Mouse (Mus musculus) midbrain, embryonic 11.5 days (tissue): ENCODE measurements at regions not wholly inside any gene's neighbourhood (a gene's known extent, or its start where the extent isn't known, plus 50 kb on each side); places are given as distances from the start of the nearest gene placed in this dataset.

ENCODE experiments used
- ATAC-seq: fragments of 200-750 bp; cut with Nextera tagmentation; 2 replicates; pipeline ENCODE4 v1.8.0; 2017; ENCODE audit warnings: moderate TSS enrichment, moderate library complexity; ENCODE audit not compliant: low FRiP score
- DNase-seq: peaks from one replicate; pipeline ENCODE4 v3.0.0; 2015; ENCODE audit warnings: low spot score; ENCODE audit errors: missing footprints
- H3K27ac ChIP-seq: fragments of 300-500 bp; sonication (generic); 2 replicates; pipeline ENCODE4 v1.5.1; 2014; ENCODE audit warnings: low read depth, low read length
- H3K27me3 ChIP-seq: fragments of 300-500 bp; sonication (generic); 2 replicates; pipeline ENCODE4 v1.6.1; 2014; ENCODE audit warnings: mild to moderate bottlenecking, low read length, moderate library complexity, mixed read lengths; ENCODE audit not compliant: control insufficient read depth, insufficient read depth
- H3K36me3 ChIP-seq: fragments of 300-500 bp; sonication (generic); 2 replicates; pipeline ENCODE4 v1.6.1; 2014; ENCODE audit warnings: mild to moderate bottlenecking, low read length, moderate library complexity, mixed read lengths; ENCODE audit not compliant: control insufficient read depth, insufficient read depth
- H3K4me1 ChIP-seq: fragments of 300-500 bp; sonication (generic); 2 replicates; pipeline ENCODE4 v1.6.1; 2014; ENCODE audit warnings: low read length; ENCODE audit not compliant: control insufficient read depth, insufficient read depth
- H3K4me2 ChIP-seq: fragments of 300-500 bp; sonication (generic); 2 replicates; pipeline ENCODE4 v1.6.1; 2014; ENCODE audit warnings: mild to moderate bottlenecking, moderate library complexity
- H3K4me3 ChIP-seq: fragments of 300-500 bp; sonication (generic); 2 replicates; pipeline ENCODE4 v1.5.1; 2014; ENCODE audit warnings: low read depth, low read length
- H3K9ac ChIP-seq: fragments of 300-500 bp; sonication (generic); 2 replicates; pipeline ENCODE4 v1.6.1; 2014; ENCODE audit warnings: low read length
- H3K9me3 ChIP-seq: fragments of 300-500 bp; sonication (generic); 2 replicates; pipeline ENCODE4 v1.6.1; 2016; ENCODE audit warnings: low read length; ENCODE audit not compliant: control insufficient read depth
- WGBS: fragments of 180-500 bp; shearing (Covaris S2); extraction: QIAGEN DNeasy Blood & Tissue Kit; methylation state at CpG from one replicate; pipeline ENCODE4 v1.1.7; 2014; 5-methylcytosine and 5-hydroxymethylcytosine counted together

- no peak overlapping the region for H3K4me2 ChIP-seq
- ATAC-seq (no peak), DNase-seq (no peak)
- no peaks in the 10 kb centered on the region for H3K27me3 ChIP-seq
- H3K4me3 ChIP-seq = no peak overlapping the region
- H3K9me3 ChIP-seq = no peaks in the 10 kb centered on the region
- H3K27ac ChIP-seq = no peak overlapping the region
- no peak overlapping the region for H3K9ac ChIP-seq
- no peaks in the 10 kb centered on the region for H3K36me3 ChIP-seq
- H3K4me1 ChIP-seq = no peaks in the 10 kb centered on the region
Observed at GRCm38 (mm10) chr2:78381234-78381633, 435.1 kb upstream of the Cwc22 start.

- H3K9me3 ChIP-seq = no peaks in the 10 kb centered on the region
- no peaks in the 10 kb centered on the region for H3K36me3 ChIP-seq
- WGBS = 72% methylated on average over 5 of the region's 5 CpGs
- H3K4me1 ChIP-seq = no peaks in the 10 kb centered on the region
- H3K4me2 ChIP-seq = no peak overlapping the region
- H3K27ac ChIP-seq = no peak overlapping the region
- ATAC-seq (no peak), DNase-seq (no peak)
- no peak overlapping the region for H3K9ac ChIP-seq
- no peak overlapping the region for H3K4me3 ChIP-seq
- no peaks in the 10 kb centered on the region for H3K27me3 ChIP-seq
Observed at GRCm38 (mm10) chr2:78331736-78332475, 385.7 kb upstream of the Cwc22 start.

DNA sequence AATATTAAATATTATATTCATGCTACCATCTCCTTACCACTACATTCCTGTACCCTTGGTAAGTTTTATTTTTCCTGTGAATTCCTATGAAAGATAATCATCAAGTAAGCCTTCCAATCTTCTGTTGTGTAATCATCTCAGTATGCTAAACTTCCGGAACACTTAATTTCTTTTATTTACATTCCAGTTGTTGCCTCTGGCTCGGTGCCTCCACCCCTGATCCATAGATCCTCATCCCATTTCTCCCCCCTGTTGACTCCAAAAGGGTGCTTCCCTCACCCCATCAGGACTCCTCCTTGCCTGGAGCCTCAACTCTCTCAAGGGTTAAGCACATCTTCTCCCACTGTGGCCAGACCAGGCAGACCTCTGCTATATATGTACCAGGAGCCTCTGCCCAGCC is 379.9 kb upstream of the Cwc22 start:
- no peak overlapping the region for H3K9ac ChIP-seq
- no peaks in the 10 kb centered on the region for H3K27me3 ChIP-seq
- DNase-seq (no peak), ATAC-seq (no peak)
- H3K9me3 ChIP-seq = no peaks in the 10 kb centered on the region
- H3K27ac ChIP-seq = no peak overlapping the region
- H3K4me3 ChIP-seq = no peak overlapping the region
- 87% methylated on average over 2 of the region's 2 CpGs for WGBS
- H3K4me1 ChIP-seq = no peaks in the 10 kb centered on the region
- no peak overlapping the region for H3K4me2 ChIP-seq
- H3K36me3 ChIP-seq = no peaks in the 10 kb centered on the region

DNA sequence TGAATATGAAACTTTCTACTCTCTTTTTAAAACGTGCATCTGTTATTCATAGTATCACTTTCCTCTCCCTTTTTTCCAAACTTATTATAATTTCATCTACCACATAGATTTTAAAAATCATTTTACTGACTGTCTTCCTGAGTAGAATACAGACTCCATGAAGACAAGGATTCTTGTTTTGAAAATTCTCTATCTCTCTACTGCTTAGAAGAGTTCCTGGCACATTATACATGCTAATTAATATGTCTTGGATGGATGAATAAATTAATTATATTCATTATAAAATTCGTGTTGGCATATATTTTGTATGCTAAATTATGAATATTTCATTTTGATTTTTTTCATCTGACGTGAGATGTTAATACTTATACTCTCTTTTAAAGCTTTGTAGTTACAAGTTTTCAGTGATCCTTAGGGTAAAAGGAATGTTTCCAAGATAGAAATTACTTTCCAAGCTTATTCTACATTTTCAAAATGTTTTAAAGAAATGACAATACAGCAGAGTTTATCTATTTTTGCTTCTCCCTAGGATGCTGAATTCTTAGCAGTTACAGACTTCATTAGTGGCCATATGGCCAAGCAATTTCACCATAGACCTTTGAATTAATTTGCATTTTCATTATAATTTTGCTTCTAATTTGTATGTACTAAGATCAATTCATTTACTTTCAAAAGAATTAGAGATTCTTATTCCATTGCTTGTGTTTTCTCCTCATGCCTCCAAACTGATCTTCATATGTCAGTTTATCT is 376.2 kb upstream of the Cwc22 start:
- no peak for DNase-seq
- H3K4me1 ChIP-seq = no peaks in the 10 kb centered on the region
- no peak overlapping the region for H3K4me2 ChIP-seq
- H3K36me3 ChIP-seq = no peaks in the 10 kb centered on the region
- no peaks in the 10 kb centered on the region for H3K9me3 ChIP-seq
- 69% methylated on average over 3 of the region's 3 CpGs for WGBS
- H3K4me3 ChIP-seq = no peak overlapping the region
- H3K9ac ChIP-seq = no peak overlapping the region
- no peaks in the 10 kb centered on the region for H3K27me3 ChIP-seq
- ATAC-seq = no peak
- no peak overlapping the region for H3K27ac ChIP-seq

GRCm38 (mm10) chr2:78311766-78312491 is 365.8 kb upstream of the Cwc22 start:
- H3K27ac ChIP-seq = no peak overlapping the region
- H3K27me3 ChIP-seq = no peaks in the 10 kb centered on the region
- H3K36me3 ChIP-seq = no peaks in the 10 kb centered on the region
- H3K4me3 ChIP-seq = no peak overlapping the region
- no peaks in the 10 kb centered on the region for H3K9me3 ChIP-seq
- WGBS = 83% methylated on average over 13 of the region's 13 CpGs
- H3K4me1 ChIP-seq = no peaks in the 10 kb centered on the region
- ATAC-seq = no peak
- H3K4me2 ChIP-seq = no peak overlapping the region
- H3K9ac ChIP-seq = no peak overlapping the region
- no peak for DNase-seq

DNA sequence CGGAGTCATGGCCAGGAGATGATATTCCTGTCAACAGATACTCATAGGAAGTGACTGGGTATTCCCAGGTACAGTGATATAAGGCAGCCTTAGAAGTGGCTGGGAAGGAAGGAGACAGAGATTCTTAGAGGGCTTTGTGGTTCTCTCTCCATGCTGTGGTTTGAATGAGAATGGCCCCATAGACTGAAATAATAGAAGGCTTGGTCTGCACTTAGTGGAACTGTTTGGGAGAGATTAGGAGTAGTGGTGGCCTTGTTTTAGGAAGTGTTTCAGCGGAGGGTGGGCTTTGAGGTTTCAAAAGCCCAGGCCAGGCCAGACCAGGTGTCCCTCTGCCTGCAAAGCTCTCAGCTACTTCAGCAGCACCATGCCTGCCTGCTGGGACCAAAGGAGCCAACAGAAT is 363.2 kb upstream of the Cwc22 start:
- H3K9ac ChIP-seq = no peak overlapping the region
- H3K27ac ChIP-seq = no peak overlapping the region
- H3K4me3 ChIP-seq = no peak overlapping the region
- ATAC-seq (no peak), DNase-seq (no peak)
- 50% methylated on average over 2 of the region's 2 CpGs for WGBS
- no peaks in the 10 kb centered on the region for H3K4me1 ChIP-seq
- H3K36me3 ChIP-seq = no peaks in the 10 kb centered on the region
- no peaks in the 10 kb centered on the region for H3K9me3 ChIP-seq
- H3K27me3 ChIP-seq = no peaks in the 10 kb centered on the region
- no peak overlapping the region for H3K4me2 ChIP-seq

- Histone ChIP-seq H3K9me3 (no peaks in the 10 kb centered on the region), H3K27ac (no peak overlapping the region), H3K27me3 (no peaks in the 10 kb centered on the region), H3K4me2 (no peak overlapping the region), H3K4me1 (no peaks in the 10 kb centered on the region), H3K36me3 (no peaks in the 10 kb centered on the region), H3K9ac (no peak overlapping the region), H3K4me3 (no peak overlapping the region)
- DNase-seq (no peak), ATAC-seq (no peak)
- WGBS = 84% methylated on average over 4 of the region's 4 CpGs
Observed at GRCm38 (mm10) chr2:78306897-78307296, 360.7 kb upstream of the Cwc22 start.

DNA sequence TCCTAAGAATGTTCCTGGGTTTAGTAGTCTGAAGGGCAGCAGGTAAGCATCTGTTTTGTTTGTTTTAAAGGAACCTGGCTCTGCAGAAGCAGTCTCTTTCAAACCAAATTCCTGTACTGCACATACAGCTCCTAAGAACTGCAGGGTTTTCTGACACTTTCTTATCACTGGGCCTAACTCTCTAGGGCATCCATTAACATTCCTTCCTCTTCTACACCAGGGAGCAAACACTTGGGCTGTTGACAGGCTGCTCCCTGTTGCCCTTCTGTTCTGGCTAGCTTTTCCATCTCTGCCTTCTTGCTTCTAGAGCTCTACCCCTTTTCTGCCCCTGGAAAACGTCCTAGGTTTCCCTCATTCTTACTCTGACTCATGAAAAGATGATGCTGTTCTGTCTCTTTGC is 345.5 kb upstream of the Cwc22 start:
- no peak overlapping the region for H3K4me3 ChIP-seq
- no peak overlapping the region for H3K27ac ChIP-seq
- no peak overlapping the region for H3K9ac ChIP-seq
- DNase-seq (no peak), ATAC-seq (no peak)
- H3K36me3 ChIP-seq = no peaks in the 10 kb centered on the region
- WGBS = 26% methylated on average over 1 of the region's 1 CpGs
- H3K9me3 ChIP-seq = no peaks in the 10 kb centered on the region
- no peaks in the 10 kb centered on the region for H3K4me1 ChIP-seq
- H3K4me2 ChIP-seq = no peak overlapping the region
- no peaks in the 10 kb centered on the region for H3K27me3 ChIP-seq

- H3K36me3 ChIP-seq = no peaks in the 10 kb centered on the region
- H3K27ac ChIP-seq = no peak overlapping the region
Observed at GRCm38 (mm10) chr2:78284806-78285205, 338.6 kb upstream of the Cwc22 start.

More at GRCm38 (mm10) chr2:78284806-78285205, 338.6 kb upstream of the Cwc22 start:
- Histone ChIP-seq H3K9ac (no peak overlapping the region), H3K4me1 (0 out of 2 replicates have a peak, but pooled peaks cover 2% of the 10 kb centered on the region), H3K4me2 (no peak overlapping the region), H3K4me3 (no peak overlapping the region), H3K9me3 (no peaks in the 10 kb centered on the region), H3K27me3 (no peaks in the 10 kb centered on the region)
- no peak for DNase-seq
- ATAC-seq = peak; percentile 44; the same call in 1 of the 2 replicates
